Comparison of ENCODE assay signal across 8 mouse cellular contexts in genomic region chr10:80661149-80661548, GRCm38 (mm10). TPM values are rescaled to one million over a fixed set of nuclear protein-coding genes. Genes with fewer than 3 reads are reported as not detected.
DNase-seq lines count a peak whose midpoint lies in the region; ATAC-seq and TF ChIP-seq lines count a peak whose summit lies in the region.

No protein-coding gene starts in this region.

- H3K4me2 ChIP-seq in kidney, embryonic 15.5 days = no peak overlapping the region
- no peak overlapping the region for H3K4me2 ChIP-seq in hindbrain, embryonic 12.5 days (replicated peaks)

- peak; percentile 73 for TF ChIP-seq CTCF in kidney, adult 2 months (conservative IDR thresholded peaks at IDR 0.05; ENCODE audit: insufficient read depth, insufficient read length, low read depth, low read length)
- peak; percentile 47; the same call in 1 of the 2 replicates for TF ChIP-seq CTCF in embryonic fibroblast, embryonic 13.5 days (IDR thresholded peaks at IDR 0.05; ENCODE audit: borderline replicate concordance, insufficient read depth, low read length)

- TF ChIP-seq POLR2A in kidney, adult 2 months (IDR thresholded peaks at IDR 0.05; ENCODE audit: low read depth, low read length) = no peak
- TF ChIP-seq POLR2A in embryonic fibroblast, embryonic 13.5 days (IDR thresholded peaks at IDR 0.05; ENCODE audit: low read depth, low read length) = no peak

- DNase-seq in kidney, adult 2 months = peak; percentile 76
- DNase-seq in T-cell, adult 2 months (ENCODE audit: low spot score) = peak; percentile 72
- DNase-seq in mesoderm, embryonic 11.5 days (ENCODE audit: low read depth, low spot score) = peak; percentile 62
- DNase-seq in urinary bladder, postnatal 14 days (ENCODE audit: low spot score) = no peak
- DNase-seq in right cerebral cortex, adult 18-20 months = no peak

- 17% methylated on average over 5 of the region's 5 CpGs for WGBS in kidney, adult 2 months
- WGBS in kidney, embryonic 15.5 days = 31% methylated on average over 5 of the region's 5 CpGs
- 34% methylated on average over 5 of the region's 5 CpGs for WGBS in hindbrain, embryonic 12.5 days

- no peak overlapping the region for H3K4me3 ChIP-seq in kidney, adult 2 months (ENCODE audit: insufficient read depth, low read depth, low read length)
- H3K4me3 ChIP-seq in kidney, embryonic 15.5 days (replicated peaks) = no peak overlapping the region
- H3K4me3 ChIP-seq in embryonic fibroblast, embryonic 13.5 days (ENCODE audit: insufficient read depth, low read length) = no peak overlapping the region
- no peak overlapping the region for H3K4me3 ChIP-seq in hindbrain, embryonic 12.5 days

- H3K36me3 ChIP-seq in kidney, adult 2 months (ENCODE audit: control insufficient read depth, insufficient read depth, low read length) = no peaks in the 10 kb centered on the region
- peaks cover 5% of the 10 kb centered on the region for H3K36me3 ChIP-seq in kidney, embryonic 15.5 days
- H3K36me3 ChIP-seq in hindbrain, embryonic 12.5 days = peaks cover 10% of the 10 kb centered on the region; the same call in 1 of the 2 replicates

- no peak for ATAC-seq in kidney, embryonic 15.5 days (replicated peaks; ENCODE audit: low FRiP score)
- ATAC-seq in hindbrain, embryonic 12.5 days (ENCODE audit: low FRiP score) = no peak

- H3K9me3 ChIP-seq in kidney, embryonic 15.5 days (replicated peaks) = no peaks in the 10 kb centered on the region
- no peaks in the 10 kb centered on the region for H3K9me3 ChIP-seq in hindbrain, embryonic 12.5 days (replicated peaks)

- peak overlapping the region; percentile 58; the same call in 1 of the 2 replicates for H3K27ac ChIP-seq in kidney, adult 2 months (ENCODE audit: insufficient read depth, low read depth, low read length)
- no peak overlapping the region for H3K27ac ChIP-seq in kidney, embryonic 15.5 days
- no peak overlapping the region for H3K27ac ChIP-seq in embryonic fibroblast, embryonic 13.5 days (ENCODE audit: insufficient read depth, low read length)
- no peak overlapping the region for H3K27ac ChIP-seq in hindbrain, embryonic 12.5 days

- peaks cover 49% of the 10 kb centered on the region for H3K4me1 ChIP-seq in kidney, adult 2 months (ENCODE audit: control insufficient read depth, insufficient read depth, low read length)
- peaks cover 56% of the 10 kb centered on the region for H3K4me1 ChIP-seq in kidney, embryonic 15.5 days
- H3K4me1 ChIP-seq in embryonic fibroblast, embryonic 13.5 days (ENCODE audit: control insufficient read depth, insufficient read depth, low read length) = 0 out of 2 replicates have a peak, but pooled peaks cover 3% of the 10 kb centered on the region
- H3K4me1 ChIP-seq in hindbrain, embryonic 12.5 days = peaks cover 31% of the 10 kb centered on the region

- no peak overlapping the region for H3K9ac ChIP-seq in kidney, embryonic 15.5 days
- H3K9ac ChIP-seq in hindbrain, embryonic 12.5 days = no peak overlapping the region

- H3K27me3 ChIP-seq in kidney, adult 2 months (replicated peaks; ENCODE audit: control insufficient read depth, insufficient read depth, low read length) = no peaks in the 10 kb centered on the region
- no peaks in the 10 kb centered on the region for H3K27me3 ChIP-seq in kidney, embryonic 15.5 days
- no peaks in the 10 kb centered on the region for H3K27me3 ChIP-seq in hindbrain, embryonic 12.5 days

RNA-seq across cellular contexts. Expression of gene Btbd2, which starts 4.3 kb away (rescaled TPM):
- 77.7 and 80.7 TPM in 2 replicates for polyA plus RNA-seq in kidney, adult 2 months (2012; rRNA removed)
- 78.6 and 83.2 TPM in 2 replicates for polyA plus RNA-seq in kidney, embryonic 15.5 days (2015; fragmentation: Nextera tagmentation; extraction: Ambion mirVana)
- 21.2 and 22.1 TPM in 2 replicates for polyA plus RNA-seq in embryonic fibroblast, embryonic 13.5 days (2011; ENCODE audit: insufficient read length, low read depth, missing spikeins)
- 87.8 and 96.4 TPM in 2 replicates for polyA plus RNA-seq in hindbrain, embryonic 12.5 days (2016; fragmentation: Nextera tagmentation; extraction: Ambion mirVana)

RNA-seq across cellular contexts. Expression of gene Mknk2, which starts 16.8 kb away (rescaled TPM):
- 163 and 210 TPM in 2 replicates for polyA plus RNA-seq in kidney, adult 2 months (2012; rRNA removed)
- polyA plus RNA-seq in kidney, embryonic 15.5 days (2015; fragmentation: Nextera tagmentation; extraction: Ambion mirVana) = 95.3 and 103 TPM in 2 replicates
- 32.8 and 39.8 TPM in 2 replicates for polyA plus RNA-seq in embryonic fibroblast, embryonic 13.5 days (2011; ENCODE audit: insufficient read length, low read depth, missing spikeins)
- polyA plus RNA-seq in hindbrain, embryonic 12.5 days (2016; fragmentation: Nextera tagmentation; extraction: Ambion mirVana) = 88.1 and 90.3 TPM in 2 replicates

RNA-seq across cellular contexts. Expression of gene Csnk1g2, which starts 38.5 kb away (rescaled TPM):
- 166 and 193 TPM in 2 replicates for polyA plus RNA-seq in kidney, adult 2 months (2012; rRNA removed)
- 156 and 183 TPM in 2 replicates for polyA plus RNA-seq in kidney, embryonic 15.5 days (2015; fragmentation: Nextera tagmentation; extraction: Ambion mirVana)
- polyA plus RNA-seq in embryonic fibroblast, embryonic 13.5 days (2011; ENCODE audit: insufficient read length, low read depth, missing spikeins) = 92.4 and 105 TPM in 2 replicates
- polyA plus RNA-seq in hindbrain, embryonic 12.5 days (2016; fragmentation: Nextera tagmentation; extraction: Ambion mirVana) = 190 and 192 TPM in 2 replicates

RNA-seq across cellular contexts. Expression of gene Mob3a, which starts 40.6 kb away (rescaled TPM):
- 14.3 and 19.5 TPM in 2 replicates for polyA plus RNA-seq in kidney, adult 2 months (2012; rRNA removed)
- 37.7 and 41.5 TPM in 2 replicates for polyA plus RNA-seq in kidney, embryonic 15.5 days (2015; fragmentation: Nextera tagmentation; extraction: Ambion mirVana)
- polyA plus RNA-seq in embryonic fibroblast, embryonic 13.5 days (2011; ENCODE audit: insufficient read length, low read depth, missing spikeins) = 40.9 and 56.0 TPM in 2 replicates
- polyA plus RNA-seq in hindbrain, embryonic 12.5 days (2016; fragmentation: Nextera tagmentation; extraction: Ambion mirVana) = 56.5 and 62.9 TPM in 2 replicates

RNA-seq across cellular contexts. Expression of gene Izumo4, which starts 40.8 kb away (rescaled TPM):
- polyA plus RNA-seq in kidney, adult 2 months (2012; rRNA removed) = 36.8 and 39.5 TPM in 2 replicates
- 22.8 and 26.2 TPM in 2 replicates for polyA plus RNA-seq in kidney, embryonic 15.5 days (2015; fragmentation: Nextera tagmentation; extraction: Ambion mirVana)
- polyA plus RNA-seq in embryonic fibroblast, embryonic 13.5 days (2011; ENCODE audit: insufficient read length, low read depth, missing spikeins) = 24.6 and 38.5 TPM in 2 replicates
- 27.1 and 30.5 TPM in 2 replicates for polyA plus RNA-seq in hindbrain, embryonic 12.5 days (2016; fragmentation: Nextera tagmentation; extraction: Ambion mirVana)

Comparison
In these comparisons a context has a peak if more than half of its experiments do, and no peak if none do; other contexts are left out.
1. DNase-seq: peak in kidney, adult 2 months (single experiment), T-cell, adult 2 months (single experiment) and mesoderm, embryonic 11.5 days (single experiment); none in urinary bladder, postnatal 14 days (single experiment) and right cerebral cortex, adult 18-20 months (single experiment).